Mouse (Mus musculus): ENCODE results near the gene Asic2.

Gene Asic2

GRCm38 (mm10) chr11:81151286-81152020, 816.8 kb downstream of the Asic2 start:
- peak; percentile 39 for DNase-seq

GRCm38 (mm10) chr11:81150621-81151020, 817.6 kb downstream of the Asic2 start:
- no peak for DNase-seq

GRCm38 (mm10) chr11:81148423-81148822, 819.8 kb downstream of the Asic2 start:
- DNase-seq: peak; percentile 33

- DNase-seq: no peak
These were observed 821.6 kb downstream of the Asic2 start for GRCm38 (mm10) chr11:81146574-81147157.

- no peak for DNase-seq
These were observed 833.1 kb downstream of the Asic2 start for GRCm38 (mm10) chr11:81135141-81135540.

GRCm38 (mm10) chr11:81133950-81134349, 834.3 kb downstream of the Asic2 start:
- DNase-seq: no peak

GRCm38 (mm10) chr11:81132669-81133068, 835.6 kb downstream of the Asic2 start:
- DNase-seq: no peak

- DNase-seq: no peak
These were observed 843.9 kb downstream of the Asic2 start for GRCm38 (mm10) chr11:81124363-81124762.

- DNase-seq: no peak
These were observed 848.2 kb downstream of the Asic2 start for GRCm38 (mm10) chr11:81120024-81120576.

- no peak for DNase-seq
These were observed 850.2 kb downstream of the Asic2 start for GRCm38 (mm10) chr11:81118055-81118454.

GRCm38 (mm10) chr11:81115666-81116065, 852.6 kb downstream of the Asic2 start:
- peak; percentile 35 for DNase-seq

GRCm38 (mm10) chr11:81111626-81112025, 856.6 kb downstream of the Asic2 start:
- no peak for DNase-seq

- DNase-seq: no peak
These were observed 858.2 kb downstream of the Asic2 start for GRCm38 (mm10) chr11:81110049-81110448.

- DNase-seq: no peak
These were observed 861.3 kb downstream of the Asic2 start for GRCm38 (mm10) chr11:81106949-81107348.

- no peak for DNase-seq
These were observed 867.4 kb downstream of the Asic2 start for GRCm38 (mm10) chr11:81100829-81101228.

GRCm38 (mm10) chr11:81096011-81096410, 872.2 kb downstream of the Asic2 start:
- DNase-seq: no peak

GRCm38 (mm10) chr11:81094581-81094980, 873.7 kb downstream of the Asic2 start:
- DNase-seq: no peak

- DNase-seq: no peak
These were observed 876.1 kb downstream of the Asic2 start for GRCm38 (mm10) chr11:81092161-81092560.

- DNase-seq: no peak
These were observed 884.4 kb downstream of the Asic2 start for GRCm38 (mm10) chr11:81083822-81084221.

- DNase-seq: no peak
These were observed 888.0 kb downstream of the Asic2 start for GRCm38 (mm10) chr11:81080076-81080805.

- no peak for DNase-seq
These were observed 889.0 kb downstream of the Asic2 start for GRCm38 (mm10) chr11:81079237-81079636.

- no peak for DNase-seq
These were observed 896.4 kb downstream of the Asic2 start for GRCm38 (mm10) chr11:81071836-81072235.

- DNase-seq: no peak
These were observed 902.9 kb downstream of the Asic2 start for GRCm38 (mm10) chr11:81065386-81065785.

- no peak for DNase-seq
These were observed 904.3 kb downstream of the Asic2 start for GRCm38 (mm10) chr11:81064006-81064405.

All from right cerebral cortex, postnatal 4 days (tissue).